Mouse (Mus musculus) heart, postnatal 0 days (tissue): ENCODE data around the gene Cbfa2t3. TPM values are rescaled to one million over a fixed set of nuclear protein-coding genes. Genes with fewer than 3 reads are reported as not detected.

Experiments used
- ATAC-seq: fragments of 200-750 bp; cut with Nextera tagmentation; 2 replicates; pipeline ENCODE4 v1.8.0; 2017; ENCODE audit warnings: low read depth, moderate number of reproducible peaks, moderate library complexity; ENCODE audit not compliant: insufficient read depth
- DNase-seq: peaks from one replicate; pipeline ENCODE4 v3.0.0-alpha.2; 2016; ENCODE audit warnings: low spot score
- H3K27ac ChIP-seq: fragments of 300-500 bp; sonication (generic); 2 replicates; pipeline ENCODE4 v1.5.1; 2014; ENCODE audit warnings: low read depth, mild to moderate bottlenecking
- H3K27me3 ChIP-seq: fragments of 300-500 bp; sonication (generic); 2 replicates; pipeline ENCODE4 v1.6.1; 2014; ENCODE audit warnings: low read length, mixed read lengths; ENCODE audit not compliant: control insufficient read depth, insufficient read depth
- H3K36me3 ChIP-seq: fragments of 300-500 bp; sonication (generic); replicated peaks from 2 replicates; pipeline ENCODE4 v1.6.1; 2014; ENCODE audit warnings: low read length, mixed read lengths; ENCODE audit not compliant: control insufficient read depth, insufficient read depth
- H3K4me1 ChIP-seq: fragments of 300-500 bp; sonication (generic); 2 replicates; pipeline ENCODE4 v1.6.1; 2014; ENCODE audit warnings: antibody characterized with exemption; ENCODE audit not compliant: control insufficient read depth, insufficient read depth
- H3K4me2 ChIP-seq: fragments of 300-500 bp; sonication (generic); 2 replicates; pipeline ENCODE4 v1.6.1; 2014; ENCODE audit warnings: low read depth, mild to moderate bottlenecking, low read length, moderate library complexity
- H3K4me3 ChIP-seq: fragments of 300-500 bp; sonication (generic); 2 replicates; pipeline ENCODE4 v1.5.1; 2014; ENCODE audit warnings: low read depth, low read length
- H3K9ac ChIP-seq: fragments of 300-500 bp; sonication (generic); replicated peaks from 2 replicates; pipeline ENCODE4 v1.6.1; 2014; ENCODE audit warnings: low read depth, low read length, mixed read lengths
- H3K9me3 ChIP-seq: fragments of 300-500 bp; sonication (generic); replicated peaks from 2 replicates; pipeline ENCODE4 v1.6.1; 2016; ENCODE audit warnings: low read length; ENCODE audit not compliant: control insufficient read depth
- CTCF ChIP-seq: IDR thresholded peaks from 2 replicates; pipeline ENCODE4 v1.5.1; 2016; ENCODE audit warnings: antibody characterized with exemption, control low read depth, low read depth
- EP300 ChIP-seq: IDR thresholded peaks from 2 replicates; pipeline ENCODE4 v1.6.1; 2016; ENCODE audit warnings: antibody characterized with exemption, low read depth
- WGBS: fragments of 180-500 bp; shearing (Covaris S2); extraction: QIAGEN DNeasy Blood & Tissue Kit; methylation state at CpG from one replicate; pipeline ENCODE4 v1.1.7; 2014; 5-methylcytosine and 5-hydroxymethylcytosine counted together
- polyA plus RNA-seq: library from polyadenylated mRNA; unstranded; fragments of >200 nt; fragmentation: Nextera tagmentation; extraction: Ambion mirVana; gene quantifications from 2 replicates; pipeline ENCODE4 v1.2.1, GENCODE M21; 2015
- total RNA-seq: library from RNA; depleted of rRNA; stranded (reverse); fragments of >200 nt; gene quantifications from 2 replicates; pipeline ENCODE4 v1.2.3, GENCODE M21; 2014; ENCODE audit warnings: low replicate concordance

The Cbfa2t3 gene
- total and polyA plus RNA-seq, 2 experiments from 2014 or later = 1.1 to 4.3 TPM

DNA sequence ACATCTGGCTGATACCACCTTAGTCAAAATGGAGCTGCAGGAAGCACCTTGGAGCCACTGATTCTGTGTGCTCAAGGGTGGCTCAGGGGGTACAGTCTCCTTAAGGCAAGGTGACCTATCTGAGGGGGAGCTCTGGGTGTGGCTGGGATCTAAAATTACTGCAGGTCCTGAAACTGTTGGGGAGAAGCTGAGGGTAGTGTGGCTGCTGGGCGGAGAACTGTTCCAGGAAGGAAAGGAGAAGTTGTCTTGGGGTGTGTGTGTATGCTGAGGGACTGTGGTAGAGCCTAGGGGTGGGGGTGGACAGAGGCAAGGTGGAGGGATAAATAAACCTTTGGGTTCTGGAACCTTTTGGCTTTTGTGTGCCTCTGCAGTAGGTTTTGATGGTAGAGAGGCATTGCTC, 9.6 kb downstream of the Cbfa2t3 start:
- Histone ChIP-seq H3K36me3 (no peaks in the 10 kb centered on the region), H3K9me3 (no peaks in the 10 kb centered on the region), H3K4me3 (no peak overlapping the region), H3K4me1 (peaks cover 7% of the 10 kb centered on the region; the same call in 1 of the 2 replicates), H3K9ac (no peak overlapping the region), H3K27me3 (peaks cover 20% of the 10 kb centered on the region), H3K4me2 (no peak overlapping the region), H3K27ac (no peak overlapping the region)
- no peak for DNase-seq
- WGBS = 61% methylated on average over 1 of the region's 1 CpGs
- TF ChIP-seq EP300 (no peak), CTCF (no peak)
- ATAC-seq = no peak

DNA sequence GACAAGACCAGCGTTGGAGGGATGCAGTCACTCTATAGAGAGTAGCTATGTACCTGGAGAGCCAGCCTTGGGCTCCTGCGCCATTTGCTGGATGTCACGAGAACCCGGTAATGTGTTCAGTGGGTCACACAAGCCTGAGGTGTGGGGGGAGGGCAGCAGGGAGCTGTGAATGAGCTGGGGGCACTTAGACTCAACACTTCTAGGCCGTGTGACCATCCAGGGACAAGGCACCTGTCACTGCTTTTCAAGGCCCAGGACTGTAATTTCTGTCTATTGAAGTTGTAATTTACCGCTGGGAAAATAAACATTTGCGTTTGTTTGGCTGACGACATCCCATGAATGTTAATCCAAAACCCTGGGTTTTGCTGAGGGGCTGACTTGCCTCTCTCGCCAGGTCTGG, 12.0 kb downstream of the Cbfa2t3 start:
- TF ChIP-seq EP300 (no peak), CTCF (no peak)
- no peak for ATAC-seq
- peaks cover 32% of the 10 kb centered on the region for H3K27me3 ChIP-seq
- no peak overlapping the region for H3K27ac ChIP-seq
- no peak for DNase-seq
- no peaks in the 10 kb centered on the region for H3K36me3 ChIP-seq
- no peak overlapping the region for H3K9ac ChIP-seq
- 80% methylated on average over 9 of the region's 9 CpGs for WGBS
- no peak overlapping the region for H3K4me3 ChIP-seq
- H3K4me2 ChIP-seq = no peak overlapping the region
- peaks cover 7% of the 10 kb centered on the region; the same call in 1 of the 2 replicates for H3K4me1 ChIP-seq
- H3K9me3 ChIP-seq = no peaks in the 10 kb centered on the region

DNA sequence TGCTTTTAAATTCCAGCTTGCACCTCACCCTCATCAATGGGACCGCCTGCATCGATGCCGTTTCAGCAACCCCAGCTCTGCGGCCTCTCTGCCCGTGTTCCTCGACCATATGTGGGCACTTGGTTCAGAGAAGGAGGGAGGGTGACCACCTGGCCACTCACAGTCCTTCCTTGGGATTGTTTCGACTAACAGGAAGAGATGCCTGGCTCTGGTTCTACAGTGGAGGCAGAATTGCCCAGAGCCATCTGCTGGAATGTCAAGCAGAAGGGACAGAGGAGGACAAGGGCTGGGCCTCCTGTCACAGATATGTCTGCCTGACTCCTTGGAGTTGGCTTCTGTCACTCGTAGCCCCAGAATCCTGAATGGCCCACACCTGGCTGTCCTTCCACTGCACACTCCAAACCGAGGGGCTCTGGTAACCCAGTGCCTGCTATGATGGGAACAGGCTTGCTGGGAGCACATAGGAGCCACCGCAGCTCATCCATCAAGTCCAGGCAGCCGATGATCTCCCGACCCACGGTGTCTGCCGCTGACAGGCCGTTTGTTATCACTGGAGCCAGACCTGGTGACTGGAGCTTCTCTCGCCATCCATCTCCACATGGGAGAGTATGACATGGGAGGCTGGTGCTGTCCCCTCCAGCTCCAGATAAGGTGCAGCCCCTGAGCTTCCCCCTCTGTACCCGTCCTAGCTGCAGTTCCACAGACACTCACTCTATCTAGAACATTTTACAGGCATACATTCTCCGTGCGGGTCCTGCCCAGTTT, 13.6 kb downstream of the Cbfa2t3 start:
- Histone ChIP-seq H3K4me3 (no peak overlapping the region), H3K27ac (no peak overlapping the region), H3K9ac (no peak overlapping the region), H3K27me3 (peaks cover 41% of the 10 kb centered on the region), H3K4me2 (no peak overlapping the region), H3K9me3 (no peaks in the 10 kb centered on the region), H3K36me3 (no peaks in the 10 kb centered on the region), H3K4me1 (no peaks in the 10 kb centered on the region)
- WGBS = 43% methylated on average over 19 of the region's 19 CpGs
- no peak for DNase-seq
- TF ChIP-seq EP300 (no peak), CTCF (no peak)
- ATAC-seq = no peak

DNA sequence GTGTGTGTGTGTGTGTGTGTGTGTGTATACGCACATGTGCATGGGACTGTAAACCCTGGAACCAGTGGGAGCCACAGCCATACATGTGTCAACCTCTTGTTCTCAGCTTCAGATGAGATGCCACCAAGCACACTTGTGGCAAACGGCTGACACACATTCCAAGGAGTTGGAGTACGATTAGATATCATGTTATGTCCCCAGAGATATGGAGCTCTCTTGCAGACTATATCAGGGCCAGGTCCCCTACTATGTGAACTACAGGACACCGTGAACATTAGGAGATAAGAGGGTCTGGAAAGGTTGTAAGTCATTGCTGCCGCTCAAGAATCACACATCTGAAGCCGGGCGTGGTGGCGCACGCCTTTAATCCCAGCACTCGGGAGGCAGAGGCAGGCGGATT, 16.1 kb downstream of the Cbfa2t3 start:
- Histone ChIP-seq H3K36me3 (no peaks in the 10 kb centered on the region), H3K4me1 (no peaks in the 10 kb centered on the region), H3K27ac (no peak overlapping the region), H3K9ac (no peak overlapping the region), H3K4me3 (no peak overlapping the region), H3K9me3 (no peaks in the 10 kb centered on the region), H3K4me2 (no peak overlapping the region), H3K27me3 (peaks cover 54% of the 10 kb centered on the region)
- WGBS = 73% methylated on average over 11 of the region's 11 CpGs
- TF ChIP-seq CTCF (no peak), EP300 (no peak)
- ATAC-seq (no peak), DNase-seq (no peak)

GRCm38 (mm10) chr8:122680171-122680570, 18.7 kb downstream of the Cbfa2t3 start:
- Histone ChIP-seq H3K4me1 (0 out of 2 replicates have a peak, but pooled peaks cover 3% of the 10 kb centered on the region), H3K4me2 (no peak overlapping the region)
- ATAC-seq = no peak

More at GRCm38 (mm10) chr8:122680171-122680570, 18.7 kb downstream of the Cbfa2t3 start:
- 37% methylated on average over 7 of the region's 7 CpGs for WGBS
- peaks cover 63% of the 10 kb centered on the region for H3K27me3 ChIP-seq
- H3K36me3 ChIP-seq = no peaks in the 10 kb centered on the region
- H3K9ac ChIP-seq = no peak overlapping the region
- TF ChIP-seq CTCF = no peak
- TF ChIP-seq EP300 = no peak
- no peak overlapping the region for H3K27ac ChIP-seq
- DNase-seq = no peak
- no peaks in the 10 kb centered on the region for H3K9me3 ChIP-seq
- H3K4me3 ChIP-seq = no peak overlapping the region
